Mouse (Mus musculus): ENCODE measurements around the gene Tmem50b. TPM values are rescaled to one million over a fixed set of nuclear protein-coding genes. Genes with fewer than 3 reads are reported as not detected.

Gene Tmem50b
- polyA plus RNA-seq, 1 experiment from 2014 or later, result 60.8 TPM

GRCm38 (mm10) chr16:91546836-91547741, 50.5 kb downstream of the Tmem50b start, which contains the start of gene Ifngr2:
Gene Ifngr2, plus strand, starts transcription at chr16:91547072.
- no peaks in the 10 kb centered on the region for H3K9me3 ChIP-seq (ENCODE audit: control insufficient read depth, low read length)
- 1% methylated on average over 53 of the region's 74 CpGs for WGBS
- peak within 1 kb of the TSS; percentile 79 for H3K4me2 ChIP-seq (replicated peaks; ENCODE audit: low read depth)
- DNase-seq (ENCODE audit: low spot score), result peak; percentile 91
- H3K4me1 ChIP-seq (replicated peaks; ENCODE audit: control insufficient read depth, insufficient read depth), result peaks cover 7% of the 10 kb centered on the region
- H3K27ac ChIP-seq (replicated peaks), result peak within 1 kb of the TSS; percentile 90
- ATAC-seq (ENCODE audit: low FRiP score, low TSS enrichment), result peak; percentile 82
- no peak for TF ChIP-seq CTCF (IDR thresholded peaks at IDR 0.05; ENCODE audit: low read depth)
- TF ChIP-seq EP300 (optimal IDR thresholded peaks at IDR 0.05), result no peak
- peak within 1 kb of the TSS; percentile 93 for H3K4me3 ChIP-seq (ENCODE audit: low read depth, low read length)
- H3K27me3 ChIP-seq (ENCODE audit: control insufficient read depth, insufficient read depth, low read length), result no peaks in the 10 kb centered on the region
- H3K9ac ChIP-seq (ENCODE audit: low read length), result peak within 1 kb of the TSS; percentile 97
- H3K36me3 ChIP-seq (ENCODE audit: control insufficient read depth, insufficient read depth, low read length), result no peaks in the 10 kb centered on the region

GRCm38 (mm10) chr16:91546391-91546835, 51.2 kb downstream of the Tmem50b start:
- Histone ChIP-seq H3K27ac (replicated peaks) (peak overlapping the region; percentile 90), H3K9me3 (ENCODE audit: control insufficient read depth, low read length) (no peaks in the 10 kb centered on the region), H3K4me1 (replicated peaks; ENCODE audit: control insufficient read depth, insufficient read depth) (peaks cover 7% of the 10 kb centered on the region), H3K27me3 (ENCODE audit: control insufficient read depth, insufficient read depth, low read length) (no peaks in the 10 kb centered on the region), H3K9ac (ENCODE audit: low read length) (peak overlapping the region; percentile 97), H3K4me2 (replicated peaks; ENCODE audit: low read depth) (peak overlapping the region; percentile 79), H3K4me3 (ENCODE audit: low read depth, low read length) (peak overlapping the region; percentile 93), H3K36me3 (ENCODE audit: control insufficient read depth, insufficient read depth, low read length) (no peaks in the 10 kb centered on the region)
- no peak for TF ChIP-seq CTCF (IDR thresholded peaks at IDR 0.05; ENCODE audit: low read depth)
- no peak for TF ChIP-seq EP300 (optimal IDR thresholded peaks at IDR 0.05)
- peak; percentile 48 for DNase-seq (ENCODE audit: low spot score)
- peak; percentile 54 for ATAC-seq (ENCODE audit: low FRiP score, low TSS enrichment)
- 17% methylated on average over 14 of the region's 14 CpGs for WGBS

- H3K4me3 ChIP-seq (ENCODE audit: low read depth, low read length), result no peak overlapping the region
- DNase-seq (ENCODE audit: low spot score) (no peak), ATAC-seq (ENCODE audit: low FRiP score, low TSS enrichment) (no peak)
Observed at GRCm38 (mm10) chr16:91545597-91546281, 51.9 kb downstream of the Tmem50b start.

GRCm38 (mm10) chr16:91543619-91544018, 54.0 kb downstream of the Tmem50b start:
- H3K36me3 ChIP-seq (ENCODE audit: control insufficient read depth, insufficient read depth, low read length), result no peaks in the 10 kb centered on the region
- H3K9me3 ChIP-seq (ENCODE audit: control insufficient read depth, low read length), result no peaks in the 10 kb centered on the region
- no peak for ATAC-seq (ENCODE audit: low FRiP score, low TSS enrichment)
- H3K4me2 ChIP-seq (replicated peaks; ENCODE audit: low read depth), result no peak overlapping the region
- no peak overlapping the region for H3K27ac ChIP-seq (replicated peaks)
- no peak for TF ChIP-seq CTCF (IDR thresholded peaks at IDR 0.05; ENCODE audit: low read depth)
- TF ChIP-seq EP300 (optimal IDR thresholded peaks at IDR 0.05), result no peak
- no peak overlapping the region for H3K9ac ChIP-seq (ENCODE audit: low read length)
- no peak for DNase-seq (ENCODE audit: low spot score)
- WGBS, result 94% methylated on average over 1 of the region's 1 CpGs
- no peaks in the 10 kb centered on the region for H3K27me3 ChIP-seq (ENCODE audit: control insufficient read depth, insufficient read depth, low read length)
- peaks cover 5% of the 10 kb centered on the region for H3K4me1 ChIP-seq (replicated peaks; ENCODE audit: control insufficient read depth, insufficient read depth)
- H3K4me3 ChIP-seq (ENCODE audit: low read depth, low read length), result no peak overlapping the region

More at GRCm38 (mm10) chr16:91545597-91546281, 51.9 kb downstream of the Tmem50b start:
- TF ChIP-seq EP300 (optimal IDR thresholded peaks at IDR 0.05) (no peak), CTCF (IDR thresholded peaks at IDR 0.05; ENCODE audit: low read depth) (no peak)
- H3K27ac ChIP-seq (replicated peaks), result peak overlapping the region; percentile 49; the same call in 1 of the 2 replicates
- H3K27me3 ChIP-seq (ENCODE audit: control insufficient read depth, insufficient read depth, low read length), result no peaks in the 10 kb centered on the region
- no peak overlapping the region for H3K9ac ChIP-seq (ENCODE audit: low read length)
- H3K36me3 ChIP-seq (ENCODE audit: control insufficient read depth, insufficient read depth, low read length), result no peaks in the 10 kb centered on the region
- no peaks in the 10 kb centered on the region for H3K9me3 ChIP-seq (ENCODE audit: control insufficient read depth, low read length)
- WGBS, result 57% methylated on average over 10 of the region's 10 CpGs
- peaks cover 7% of the 10 kb centered on the region for H3K4me1 ChIP-seq (replicated peaks; ENCODE audit: control insufficient read depth, insufficient read depth)
- H3K4me2 ChIP-seq (replicated peaks; ENCODE audit: low read depth), result no peak overlapping the region

GRCm38 (mm10) chr16:91541573-91542081, 56.0 kb downstream of the Tmem50b start:
- 19% methylated on average over 10 of the region's 10 CpGs for WGBS

More at GRCm38 (mm10) chr16:91541573-91542081, 56.0 kb downstream of the Tmem50b start:
- peak; percentile 61 for DNase-seq (ENCODE audit: low spot score)
- Histone ChIP-seq H3K4me2 (replicated peaks; ENCODE audit: low read depth) (0 out of 2 replicates have a peak overlapping the region, but pooled peaks have one; percentile 14), H3K27me3 (ENCODE audit: control insufficient read depth, insufficient read depth, low read length) (no peaks in the 10 kb centered on the region), H3K9me3 (ENCODE audit: control insufficient read depth, low read length) (no peaks in the 10 kb centered on the region), H3K4me1 (replicated peaks; ENCODE audit: control insufficient read depth, insufficient read depth) (no peaks in the 10 kb centered on the region), H3K4me3 (ENCODE audit: low read depth, low read length) (no peak overlapping the region), H3K27ac (replicated peaks) (peak overlapping the region; percentile 49), H3K9ac (ENCODE audit: low read length) (no peak overlapping the region), H3K36me3 (ENCODE audit: control insufficient read depth, insufficient read depth, low read length) (no peaks in the 10 kb centered on the region)
- peak; percentile 74 for ATAC-seq (ENCODE audit: low FRiP score, low TSS enrichment)
- TF ChIP-seq CTCF (IDR thresholded peaks at IDR 0.05; ENCODE audit: low read depth) (no peak), EP300 (optimal IDR thresholded peaks at IDR 0.05) (no peak)

All from stomach, postnatal 0 days (tissue).